Mouse (Mus musculus) spleen, adult 2 months (tissue): Measurements from ENCODE around the gene Ripk4.

Source experiments
- CTCF ChIP-seq: fragments of 200-500 bp; IDR thresholded peaks from 2 replicates; pipeline ENCODE4 v1.5.1; 2011; ENCODE audit warnings: mild to moderate bottlenecking, inconsistent platforms; ENCODE audit not compliant: insufficient read depth, insufficient read length, insufficient replicate concordance; ENCODE audit errors: extremely low read depth
- POLR2A ChIP-seq: fragments of 200-500 bp; IDR thresholded peaks from 2 replicates; pipeline ENCODE4 v1.6.1; 2011; ENCODE audit warnings: low read depth, low read length, inconsistent platforms

DNA sequence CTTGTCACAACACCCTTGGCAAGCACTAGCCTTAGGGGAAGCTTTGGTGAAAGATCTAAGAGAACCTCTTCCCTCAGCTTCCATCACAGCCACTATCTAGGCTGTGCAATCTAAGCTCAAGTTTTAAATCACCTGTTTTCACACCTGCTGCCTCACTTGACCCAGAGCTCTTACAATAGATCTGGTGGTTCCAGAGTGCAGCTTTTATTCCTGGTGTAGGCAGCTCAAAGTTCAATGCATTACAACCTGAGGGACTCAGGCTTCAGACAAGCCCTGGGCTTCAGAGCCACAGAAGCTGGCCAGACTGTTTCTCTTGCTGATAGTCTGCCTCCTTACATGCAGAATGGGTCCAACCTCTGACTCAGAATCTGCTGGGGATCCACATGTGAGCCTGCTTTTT is 51.5 kb downstream of the Ripk4 start:
- TF ChIP-seq POLR2A = no peak
- TF ChIP-seq CTCF = no peak
